Mouse (Mus musculus): ENCODE measurements around the gene Smpd3.
"Not testable (repeated sequence)": the region's sequence is repeated elsewhere in the genome, so short reads cannot be mapped to it uniquely, and the experiment has no call there.

Gene Smpd3

DNA sequence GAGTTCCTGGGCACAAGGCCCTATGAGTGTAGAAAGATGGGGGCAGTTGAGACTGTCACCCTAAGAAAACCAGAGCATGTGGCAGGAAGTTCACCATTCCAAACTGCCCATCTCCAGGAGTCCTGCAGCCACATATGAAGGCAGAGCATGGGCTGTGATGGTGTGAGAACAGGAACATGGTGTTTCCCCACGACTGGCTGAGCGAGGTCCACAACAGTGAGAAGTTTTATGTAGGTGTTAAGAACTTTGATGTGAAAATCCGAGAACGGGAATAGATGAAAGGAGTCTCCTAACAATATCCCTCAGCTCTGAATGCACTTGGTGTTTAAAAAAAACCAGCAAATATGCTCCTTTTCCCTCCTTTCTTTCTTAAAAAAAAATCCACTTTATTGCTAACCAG lies 5.3 kb downstream of the Smpd3 start:
- ATAC-seq (ENCODE audit: insufficient number of reproducible peaks, low FRiP score, low TSS enrichment), result no peak

- no peak for ATAC-seq (ENCODE audit: insufficient number of reproducible peaks, low FRiP score, low TSS enrichment)
Measured at GRCm38 (mm10) chr8:106326624-106327023, 11.2 kb downstream of the Smpd3 start.

- no peak for ATAC-seq (ENCODE audit: insufficient number of reproducible peaks, low FRiP score, low TSS enrichment)
Measured at GRCm38 (mm10) chr8:106321434-106321833, 16.4 kb downstream of the Smpd3 start.

GRCm38 (mm10) chr8:106320002-106320401 lies 17.8 kb downstream of the Smpd3 start:
- peak; percentile 71 for ATAC-seq (ENCODE audit: insufficient number of reproducible peaks, low FRiP score, low TSS enrichment)

GRCm38 (mm10) chr8:106317091-106317490 lies 20.7 kb downstream of the Smpd3 start:
- no peak for ATAC-seq (ENCODE audit: insufficient number of reproducible peaks, low FRiP score, low TSS enrichment)

GRCm38 (mm10) chr8:106316506-106316905 lies 21.3 kb downstream of the Smpd3 start:
- ATAC-seq (ENCODE audit: insufficient number of reproducible peaks, low FRiP score, low TSS enrichment), result no peak

GRCm38 (mm10) chr8:106315402-106316187 lies 22.2 kb downstream of the Smpd3 start:
- ATAC-seq (ENCODE audit: insufficient number of reproducible peaks, low FRiP score, low TSS enrichment), result no peak

DNA sequence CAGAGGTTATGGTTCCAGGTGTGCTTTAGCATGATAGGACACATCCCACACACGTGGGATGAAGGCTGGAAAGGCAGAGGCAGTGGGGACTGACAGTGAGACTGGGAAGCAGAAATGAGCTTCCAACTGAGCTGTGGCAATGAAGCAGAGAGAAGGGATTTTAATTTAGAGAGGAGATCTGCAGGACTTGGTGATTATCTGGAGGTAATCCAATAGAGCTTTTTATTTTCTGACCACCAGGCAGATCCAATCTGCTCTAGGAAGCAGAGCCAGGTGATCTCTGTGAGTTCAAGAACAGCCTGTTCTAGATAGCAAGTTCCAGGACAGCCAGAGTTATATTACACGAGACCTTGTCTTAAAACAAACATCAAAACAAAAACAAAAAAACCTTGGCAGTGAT lies 24.0 kb downstream of the Smpd3 start:
- ATAC-seq (ENCODE audit: insufficient number of reproducible peaks, low FRiP score, low TSS enrichment), result no peak; the same call in 1 of the 2 replicates

DNA sequence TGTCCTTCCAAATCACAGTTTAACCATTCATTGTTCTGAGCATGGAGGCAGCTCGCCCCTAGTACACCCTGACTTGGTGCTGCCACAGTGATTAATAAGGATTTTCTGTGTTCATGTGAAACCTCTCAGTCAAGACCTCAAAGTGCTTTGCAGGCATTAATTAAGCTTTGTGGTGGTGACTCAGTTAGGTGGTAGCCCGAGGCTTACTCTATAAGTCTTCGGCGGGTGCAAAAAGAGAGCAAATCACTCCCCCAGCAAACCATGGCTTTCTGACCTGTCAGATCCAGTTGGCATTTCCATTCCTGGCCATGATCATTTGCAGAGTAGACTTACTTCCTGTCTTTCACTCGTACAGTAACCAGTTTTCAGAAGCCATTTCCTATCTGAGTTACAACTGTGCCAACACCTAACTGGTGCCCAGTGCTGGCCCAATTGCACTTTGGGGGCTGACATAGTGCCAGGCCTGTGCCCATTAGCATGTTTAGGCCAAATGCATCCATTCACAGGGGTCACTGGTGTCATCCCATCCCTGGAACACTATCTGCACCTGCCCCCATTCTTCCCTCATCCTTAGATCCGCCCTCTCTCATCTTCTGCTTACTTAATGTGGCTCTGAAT lies 24.6 kb downstream of the Smpd3 start:
- 0 out of 2 replicates have a peak, but pooled peaks have one; percentile 54 for ATAC-seq (ENCODE audit: insufficient number of reproducible peaks, low FRiP score, low TSS enrichment)

- no peak for ATAC-seq (ENCODE audit: insufficient number of reproducible peaks, low FRiP score, low TSS enrichment)
Measured at GRCm38 (mm10) chr8:106311967-106312366, 25.8 kb downstream of the Smpd3 start.

- no peak for ATAC-seq (ENCODE audit: insufficient number of reproducible peaks, low FRiP score, low TSS enrichment)
Measured at GRCm38 (mm10) chr8:106310026-106310652, 27.6 kb downstream of the Smpd3 start.

DNA sequence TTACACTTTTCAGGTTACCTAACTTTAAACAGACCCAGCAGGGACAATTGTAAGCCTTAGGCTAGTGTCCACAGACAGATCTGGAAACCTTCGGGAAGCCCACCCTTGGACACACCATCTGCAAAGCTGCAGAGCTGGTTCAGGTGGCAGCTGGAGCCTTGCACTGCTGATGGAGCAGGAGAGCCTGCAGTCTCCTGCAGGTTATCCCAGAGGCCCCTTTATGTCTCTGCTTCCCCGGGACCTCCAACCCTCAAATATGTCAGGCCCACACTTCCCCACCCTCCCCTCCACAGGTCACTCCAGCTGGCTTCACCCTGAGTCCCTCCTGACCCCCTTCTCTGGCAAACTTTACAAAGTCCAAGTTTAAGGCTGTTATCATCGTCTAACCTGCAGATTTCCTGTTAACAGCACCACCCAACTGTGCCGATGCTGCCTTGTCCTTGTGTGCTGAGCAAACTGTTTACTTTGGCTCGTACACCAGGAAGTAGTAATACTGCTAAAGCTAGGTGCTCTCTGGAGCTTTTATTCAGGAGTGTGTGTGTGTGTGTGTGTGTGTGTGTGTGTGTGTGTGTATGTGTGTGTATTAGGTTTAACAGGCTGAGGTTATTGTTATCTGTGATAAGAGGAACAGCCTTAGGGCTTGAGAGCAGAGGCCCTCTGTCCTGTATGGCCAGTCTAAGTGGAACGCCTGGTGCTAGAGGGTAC lies 29.6 kb downstream of the Smpd3 start:
- ATAC-seq (ENCODE audit: insufficient number of reproducible peaks, low FRiP score, low TSS enrichment), result not testable (repeated sequence)

DNA sequence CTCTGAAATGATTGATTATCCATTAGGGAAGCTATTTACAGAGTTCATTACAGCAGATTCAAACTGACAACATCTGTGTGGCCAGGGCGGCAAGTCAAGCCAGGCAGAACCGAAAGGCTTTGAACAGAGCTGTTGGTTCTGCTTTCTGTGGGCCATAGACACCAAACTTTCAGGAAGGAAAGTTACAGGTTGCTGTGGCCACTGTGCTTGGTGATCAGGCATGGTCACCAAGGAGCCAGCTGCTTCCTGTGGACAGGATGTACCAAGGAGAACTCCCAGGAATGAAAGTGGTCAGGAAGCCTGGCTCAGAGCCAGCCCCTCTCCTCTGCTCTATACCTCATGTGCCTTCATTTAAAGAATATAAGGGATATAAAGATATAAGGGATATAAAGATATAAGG lies 30.2 kb downstream of the Smpd3 start:
- ATAC-seq (ENCODE audit: insufficient number of reproducible peaks, low FRiP score, low TSS enrichment), result no peak

DNA sequence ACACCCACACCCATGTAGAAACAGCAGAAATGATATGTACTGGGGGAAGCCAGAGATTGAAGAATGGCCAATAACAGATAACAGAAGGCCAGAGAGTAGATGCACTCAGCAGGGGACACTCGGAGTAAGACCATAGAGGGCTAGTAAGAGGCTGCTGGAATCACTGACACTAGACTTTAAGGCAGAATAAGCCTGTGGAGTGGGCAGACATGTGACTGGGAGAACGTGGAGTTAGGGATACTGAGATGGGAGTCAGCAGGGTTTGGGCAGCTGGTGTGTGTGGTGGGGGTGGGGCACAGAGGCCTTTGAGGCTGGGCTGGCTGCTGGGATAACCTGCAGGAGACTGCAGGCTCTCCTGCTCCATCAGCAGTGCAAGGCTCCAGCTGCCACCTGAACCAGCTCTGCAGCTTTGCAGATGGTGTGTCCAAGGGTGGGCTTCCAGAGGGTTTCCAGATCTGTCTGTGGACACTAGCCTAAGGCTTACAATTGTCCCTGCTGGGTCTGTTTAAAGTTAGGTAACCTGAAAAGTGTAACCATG lies 31.0 kb downstream of the Smpd3 start:
- peak; percentile 36; the same call in 1 of the 2 replicates for ATAC-seq (ENCODE audit: insufficient number of reproducible peaks, low FRiP score, low TSS enrichment)

DNA sequence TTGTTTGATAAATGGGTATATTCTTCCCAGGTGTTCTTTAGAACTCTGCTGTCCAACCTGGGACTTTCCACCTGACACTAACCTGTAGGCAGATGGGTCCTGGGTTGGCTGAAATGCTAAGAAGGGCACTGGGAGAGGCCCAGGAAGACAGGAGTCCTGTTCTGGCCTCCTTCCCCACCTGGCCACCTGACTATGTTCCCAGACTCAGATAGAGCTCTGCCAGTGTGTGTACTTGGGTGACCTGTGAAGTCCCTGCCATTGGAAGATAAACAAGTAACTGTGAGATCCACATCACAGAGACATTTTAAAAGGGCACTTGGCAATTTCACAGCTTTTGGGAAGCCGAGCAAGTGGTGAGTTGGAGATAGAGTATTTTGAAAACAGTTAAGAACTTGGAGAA lies 31.7 kb downstream of the Smpd3 start:
- no peak for ATAC-seq (ENCODE audit: insufficient number of reproducible peaks, low FRiP score, low TSS enrichment)

DNA sequence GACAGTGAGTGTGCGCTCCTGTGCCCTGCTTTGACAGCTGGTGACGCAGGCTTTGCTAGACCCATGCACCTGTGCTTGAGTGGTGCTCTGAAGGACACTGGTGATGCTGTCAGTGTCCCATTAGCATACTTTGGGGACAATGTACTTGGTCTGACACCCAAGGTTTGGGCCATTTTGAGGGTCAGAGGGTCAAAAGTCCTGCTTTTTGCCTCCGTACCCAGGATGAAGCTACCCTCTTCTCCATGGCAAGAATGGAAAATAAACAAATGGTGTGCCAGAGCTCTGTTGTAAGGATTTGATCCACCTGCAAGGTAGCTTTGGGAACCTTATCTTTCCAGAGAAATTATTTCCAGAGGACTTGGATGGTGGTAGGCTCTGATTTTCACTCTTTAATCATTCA lies 32.5 kb downstream of the Smpd3 start:
- no peak for ATAC-seq (ENCODE audit: insufficient number of reproducible peaks, low FRiP score, low TSS enrichment)

DNA sequence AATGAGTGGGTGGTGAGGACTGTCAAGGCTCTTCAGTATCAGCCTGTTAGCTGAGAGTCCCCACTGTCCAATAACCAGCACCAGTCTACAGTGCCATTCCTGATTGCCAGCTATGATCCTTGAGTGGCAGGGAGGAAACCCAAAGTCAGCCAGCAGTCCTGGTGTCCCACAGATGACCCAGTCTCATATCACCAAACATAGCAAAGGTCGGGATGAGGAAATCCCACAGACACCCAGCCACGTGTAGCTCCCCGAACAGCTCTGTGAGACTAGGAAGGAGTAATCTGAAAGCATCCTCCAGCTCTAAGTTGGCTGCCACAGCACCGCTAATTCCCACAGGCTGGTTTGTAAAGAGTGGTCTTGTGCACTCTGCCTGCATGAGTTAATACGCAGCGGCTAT lies 33.5 kb downstream of the Smpd3 start:
- ATAC-seq (ENCODE audit: insufficient number of reproducible peaks, low FRiP score, low TSS enrichment), result no peak

GRCm38 (mm10) chr8:106300739-106301715 lies 36.8 kb downstream of the Smpd3 start:
- ATAC-seq (ENCODE audit: insufficient number of reproducible peaks, low FRiP score, low TSS enrichment), result no peak

- no peak for ATAC-seq (ENCODE audit: insufficient number of reproducible peaks, low FRiP score, low TSS enrichment)
Measured at GRCm38 (mm10) chr8:106299686-106300085, 38.1 kb downstream of the Smpd3 start.

Data from cerebellum, adult (tissue).